Mouse (Mus musculus) ZHBTc4 (cell line): ENCODE results near the gene Mov10.
"Not testable (repeated sequence)": the region's sequence is repeated elsewhere in the genome, so short reads cannot be mapped to it uniquely, and the experiment has no call there.

Experiments
- DNase-seq: peaks from one replicate; pipeline ENCODE4 v3.0.0-alpha.2; 2011; ENCODE audit warnings: low read depth, low spot score

The Mov10 gene

GRCm38 (mm10) chr3:104817991-104818748, at the start of gene Mov10:
Gene Mov10 (minus strand): TSS chr3:104818563.
- peak; percentile 95 for DNase-seq

- DNase-seq: not testable (repeated sequence)
Measured at GRCm38 (mm10) chr3:104866674-104867073, 48.3 kb upstream of the Mov10 start.

- no peak for DNase-seq
Measured at GRCm38 (mm10) chr3:104865341-104865788, 47.0 kb upstream of the Mov10 start.

GRCm38 (mm10) chr3:104864651-104865340, 46.4 kb upstream of the Mov10 start:
- DNase-seq: peak; percentile 87

GRCm38 (mm10) chr3:104863786-104864650, 45.7 kb upstream of the Mov10 start, which contains the start of the genes St7l and Capza1:
Gene St7l (plus strand): TSS chr3:104864005.
Gene Capza1 (minus strand): TSS chr3:104864505.
- DNase-seq: peak; percentile 91

GRCm38 (mm10) chr3:104858560-104858959, 40.2 kb upstream of the Mov10 start:
- DNase-seq: no peak

GRCm38 (mm10) chr3:104856106-104856505, 37.7 kb upstream of the Mov10 start:
- peak; percentile 9 for DNase-seq

- no peak for DNase-seq
Measured at GRCm38 (mm10) chr3:104854866-104855265, 36.5 kb upstream of the Mov10 start.

- DNase-seq: no peak
Measured at GRCm38 (mm10) chr3:104854465-104854864, 36.1 kb upstream of the Mov10 start.

- no peak for DNase-seq
Measured at GRCm38 (mm10) chr3:104846601-104847000, 28.2 kb upstream of the Mov10 start.

GRCm38 (mm10) chr3:104841049-104841448, 22.7 kb upstream of the Mov10 start:
- no peak for DNase-seq

GRCm38 (mm10) chr3:104835797-104836196, 17.4 kb upstream of the Mov10 start:
- DNase-seq: no peak

GRCm38 (mm10) chr3:104822413-104822812, 4.0 kb upstream of the Mov10 start:
- no peak for DNase-seq

- DNase-seq: no peak
Measured at GRCm38 (mm10) chr3:104820426-104820825, 2.1 kb upstream of the Mov10 start.

GRCm38 (mm10) chr3:104818749-104819134, 379 bp upstream of the Mov10 start:
- DNase-seq: no peak

- peak; percentile 62 for DNase-seq
Measured at GRCm38 (mm10) chr3:104817481-104817990, 827 bp downstream of the Mov10 start.

- no peak for DNase-seq
Measured at GRCm38 (mm10) chr3:104816130-104816529, 2.2 kb downstream of the Mov10 start.

GRCm38 (mm10) chr3:104815346-104815745, 3.0 kb downstream of the Mov10 start:
- peak; percentile 95 for DNase-seq

GRCm38 (mm10) chr3:104814746-104815145, 3.6 kb downstream of the Mov10 start:
- peak; percentile 58 for DNase-seq

GRCm38 (mm10) chr3:104813227-104813626, 5.1 kb downstream of the Mov10 start:
- not testable (repeated sequence) for DNase-seq

GRCm38 (mm10) chr3:104812254-104812653, 6.1 kb downstream of the Mov10 start:
- DNase-seq: peak; percentile 51
